Mouse (Mus musculus) brain, embryonic 14.5 days (tissue): ENCODE results near the gene Btrc.

ENCODE experiments used
- CTCF ChIP-seq: fragments of 200-500 bp; IDR thresholded peaks from 2 replicates; pipeline ENCODE4 v1.5.1; 2012; ENCODE audit warnings: inconsistent platforms, mild to moderate bottlenecking, moderate library complexity, borderline replicate concordance; ENCODE audit not compliant: insufficient read depth, insufficient read length; ENCODE audit errors: extremely low read depth
- POLR2A ChIP-seq: fragments of 200-500 bp; IDR thresholded peaks from 2 replicates; pipeline ENCODE4 v1.6.1; 2012; ENCODE audit warnings: mild to moderate bottlenecking, inconsistent platforms, borderline replicate concordance; ENCODE audit not compliant: poor library complexity, insufficient read depth, insufficient read length, severe bottlenecking; ENCODE audit errors: extremely low read depth

DNA sequence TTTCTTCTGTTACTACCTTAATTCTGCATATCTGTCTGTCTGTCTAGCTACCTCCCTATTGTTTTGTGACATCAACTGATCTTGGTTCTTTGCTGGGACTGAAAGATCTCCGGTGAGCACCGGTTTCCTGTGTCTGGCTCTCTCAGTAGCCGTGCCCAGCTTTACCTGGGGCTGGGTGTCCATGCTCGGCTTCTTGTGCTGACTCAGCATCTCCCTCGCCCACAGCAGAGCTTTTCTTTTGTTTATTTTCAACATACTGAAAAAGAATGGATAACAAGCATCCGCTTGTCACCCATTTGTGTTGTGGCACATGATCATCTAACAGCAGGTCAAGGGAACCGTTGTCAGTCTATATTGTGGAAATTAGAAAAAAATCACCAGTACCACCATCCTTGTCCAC is 30.5 kb downstream of the Btrc start:
- TF ChIP-seq CTCF: no peak
- no peak for TF ChIP-seq POLR2A
